Mouse (Mus musculus) erythroblast, adult 5-6 weeks (primary cell): ENCODE measurements around the gene Bmpr1b. TPM values are rescaled to one million over a fixed set of nuclear protein-coding genes. Genes with fewer than 3 reads are reported as not detected.

Experiments
- ATAC-seq: replicated peaks from 2 replicates; pipeline ENCODE4 v1.8.0; 2016; ENCODE audit warnings: moderate number of reproducible peaks, mild to moderate bottlenecking, moderate TSS enrichment, inconsistent platforms; ENCODE audit not compliant: poor library complexity, low FRiP score, severe bottlenecking
- total RNA-seq, 2 experiments: library from RNA; stranded (forward) in 1 of 2; stranded (reverse) in 1 of 2; fragments of 150-400 nt in 1 of 2; fragments of 200-764, 138-1000 nt in 1 of 2; gene quantifications; 2 replicates each; pipeline versions ENCODE4 v1.2.3 to v1.2.4; 2015 to 2017; ENCODE audit warnings: low replicate concordance in 2 of 2

Bmpr1b gene
- total RNA-seq, 2 experiments from 2014 or later, result not detected

- ATAC-seq, result no peak
Measured at GRCm38 (mm10) chr3:141850141-141850540, 319.1 kb downstream of the Bmpr1b start.

GRCm38 (mm10) chr3:141849206-141849605 is 320.0 kb downstream of the Bmpr1b start:
- no peak for ATAC-seq

- ATAC-seq, result no peak
Measured at GRCm38 (mm10) chr3:141838864-141839263, 330.4 kb downstream of the Bmpr1b start.

GRCm38 (mm10) chr3:141831135-141831534 is 338.1 kb downstream of the Bmpr1b start:
- ATAC-seq, result no peak

- ATAC-seq, result no peak
Measured at GRCm38 (mm10) chr3:141828301-141828700, 340.9 kb downstream of the Bmpr1b start.

- ATAC-seq, result no peak
Measured at GRCm38 (mm10) chr3:141819331-141819941, 349.8 kb downstream of the Bmpr1b start.

- ATAC-seq, result no peak
Measured at GRCm38 (mm10) chr3:141818615-141819312, 350.5 kb downstream of the Bmpr1b start.

- ATAC-seq, result no peak
Measured at GRCm38 (mm10) chr3:141814776-141815175, 354.4 kb downstream of the Bmpr1b start.

GRCm38 (mm10) chr3:141811348-141811747 is 357.9 kb downstream of the Bmpr1b start:
- no peak for ATAC-seq

- no peak for ATAC-seq
Measured at GRCm38 (mm10) chr3:141810944-141811343, 358.3 kb downstream of the Bmpr1b start.

- ATAC-seq, result no peak
Measured at GRCm38 (mm10) chr3:141809581-141809980, 359.6 kb downstream of the Bmpr1b start.

- no peak for ATAC-seq
Measured at GRCm38 (mm10) chr3:141804133-141804532, 365.1 kb downstream of the Bmpr1b start.

GRCm38 (mm10) chr3:141797789-141798188 is 371.4 kb downstream of the Bmpr1b start:
- ATAC-seq, result no peak

GRCm38 (mm10) chr3:141797372-141797771 is 371.9 kb downstream of the Bmpr1b start:
- no peak for ATAC-seq

GRCm38 (mm10) chr3:141794371-141794770 is 374.9 kb downstream of the Bmpr1b start:
- ATAC-seq, result no peak

GRCm38 (mm10) chr3:141793755-141794154 is 375.5 kb downstream of the Bmpr1b start:
- ATAC-seq, result no peak

- no peak for ATAC-seq
Measured at GRCm38 (mm10) chr3:141792106-141792505, 377.1 kb downstream of the Bmpr1b start.

GRCm38 (mm10) chr3:141791026-141791780 is 378.0 kb downstream of the Bmpr1b start:
- no peak for ATAC-seq
